Mouse (Mus musculus): ENCODE data around the gene Cbx4. TPM values are rescaled to one million over a fixed set of nuclear protein-coding genes. Genes with fewer than 3 reads are reported as not detected.
A peak's percentile ranks its signal among the peaks of the same experiment; 100 is the strongest.

Cbx4 gene
- total and polyA plus RNA-seq, 2 experiments from 2014 or later, result 8.2 to 23.1 TPM

DNA sequence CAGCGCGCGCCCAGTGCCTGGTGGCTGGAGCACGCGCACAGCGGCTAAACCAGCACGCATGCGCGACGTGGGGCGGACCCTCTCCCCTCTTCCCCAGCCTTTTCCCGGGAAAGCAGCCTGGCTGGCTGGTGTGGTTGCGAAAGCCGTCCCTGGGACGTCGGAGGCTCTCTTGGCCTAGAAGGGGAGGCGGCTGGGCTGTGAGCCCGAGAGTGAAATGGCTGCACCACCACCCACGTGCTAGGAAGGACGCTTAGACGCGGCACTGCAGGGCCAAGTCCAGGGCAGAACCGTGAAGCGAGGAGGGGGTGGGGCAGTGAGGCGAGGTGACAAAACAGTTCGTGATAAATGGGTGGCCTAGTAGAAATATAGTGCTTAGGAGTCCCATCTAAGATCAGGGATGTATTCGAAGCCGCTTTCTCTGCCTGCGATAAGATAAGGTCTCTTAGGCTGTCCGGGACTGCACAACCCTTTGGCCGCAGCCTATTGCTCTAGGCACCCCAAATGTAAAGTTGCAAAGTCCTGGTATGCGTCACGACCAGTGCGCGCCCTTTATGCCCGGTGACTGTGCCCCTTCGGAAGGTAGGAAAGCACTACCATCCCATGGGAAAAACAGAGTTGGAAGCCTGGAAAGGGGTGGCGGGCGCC is 39.3 kb downstream of the Cbx4 start:
- Histone ChIP-seq H3K36me3 (replicated peaks; ENCODE audit: control insufficient read depth, insufficient read depth, low read length) (no peaks in the 10 kb centered on the region), H3K4me3 (ENCODE audit: low read depth, low read length) (peak overlapping the region; percentile 15), H3K27ac (ENCODE audit: low read depth) (no peak overlapping the region), H3K4me1 (ENCODE audit: control insufficient read depth, insufficient read depth) (peaks cover 8% of the 10 kb centered on the region), H3K4me2 (ENCODE audit: low read depth, low read length) (peak overlapping the region; percentile 28), H3K9me3 (replicated peaks; ENCODE audit: control insufficient read depth, low read length) (no peaks in the 10 kb centered on the region), H3K9ac (replicated peaks; ENCODE audit: low read depth, low read length) (no peak overlapping the region), H3K27me3 (ENCODE audit: control insufficient read depth, insufficient read depth, low read length) (peaks cover 98% of the 10 kb centered on the region)
- WGBS, result 2% methylated on average over 39 of the region's 39 CpGs
- DNase-seq (ENCODE audit: low spot score), result peak; percentile 20
- TF ChIP-seq EP300 (IDR thresholded peaks at IDR 0.05; ENCODE audit: low read depth), result no peak
- TF ChIP-seq CTCF (IDR thresholded peaks at IDR 0.05; ENCODE audit: low read depth), result no peak
- ATAC-seq (ENCODE audit: insufficient read depth, low read depth), result 0 out of 2 replicates have a peak, but pooled peaks have one; percentile 22

DNA sequence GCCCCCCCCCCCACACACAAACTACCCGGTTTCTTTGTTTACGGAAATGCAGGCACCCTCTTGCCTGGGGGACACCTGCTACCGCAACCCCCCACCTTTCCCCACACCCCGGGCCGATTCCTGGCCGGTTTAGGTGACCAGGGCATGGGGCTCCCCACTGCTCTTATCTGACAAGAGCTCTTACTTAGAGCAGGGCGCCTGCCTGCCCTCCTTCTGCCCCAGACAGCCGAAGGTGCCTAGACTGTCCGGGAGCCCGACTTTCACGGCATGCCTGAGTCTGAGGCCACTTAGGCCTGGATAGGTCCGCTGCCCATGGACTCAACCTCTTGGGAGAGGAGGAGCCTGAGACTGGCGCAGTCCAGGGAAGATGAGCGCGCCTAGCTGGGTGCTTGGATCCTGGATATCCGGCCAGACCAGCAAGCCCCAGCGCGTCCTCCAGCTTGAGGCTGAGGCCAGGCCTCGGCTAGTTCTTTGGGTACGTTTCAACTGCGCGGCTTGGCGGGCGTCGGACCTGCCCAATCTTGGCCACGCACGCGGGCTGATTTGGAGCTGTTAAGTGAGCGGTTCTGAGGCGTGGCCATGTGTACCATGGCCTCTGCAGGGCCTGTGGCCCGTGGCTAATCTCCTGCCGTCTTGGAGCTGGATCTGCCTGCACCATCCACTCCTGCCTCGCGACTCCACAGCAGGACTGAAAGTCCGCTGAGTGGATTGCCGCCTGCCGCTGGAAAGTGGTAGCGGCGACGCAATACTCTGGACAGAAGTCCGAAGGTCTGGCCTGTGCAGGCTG is 41.3 kb downstream of the Cbx4 start:
- no peak for TF ChIP-seq EP300 (IDR thresholded peaks at IDR 0.05; ENCODE audit: low read depth)
- peak; percentile 42 for TF ChIP-seq CTCF (IDR thresholded peaks at IDR 0.05; ENCODE audit: low read depth)
- no peaks in the 10 kb centered on the region for H3K9me3 ChIP-seq (replicated peaks; ENCODE audit: control insufficient read depth, low read length)
- no peaks in the 10 kb centered on the region for H3K36me3 ChIP-seq (replicated peaks; ENCODE audit: control insufficient read depth, insufficient read depth, low read length)
- 4% methylated on average over 41 of the region's 41 CpGs for WGBS
- no peak for DNase-seq (ENCODE audit: low spot score)
- peak overlapping the region; percentile 12 for H3K4me2 ChIP-seq (ENCODE audit: low read depth, low read length)
- peak overlapping the region; percentile 4; the same call in 1 of the 2 replicates for H3K4me3 ChIP-seq (ENCODE audit: low read depth, low read length)
- H3K4me1 ChIP-seq (ENCODE audit: control insufficient read depth, insufficient read depth), result peaks cover 15% of the 10 kb centered on the region
- peaks cover 83% of the 10 kb centered on the region for H3K27me3 ChIP-seq (ENCODE audit: control insufficient read depth, insufficient read depth, low read length)
- no peak overlapping the region for H3K9ac ChIP-seq (replicated peaks; ENCODE audit: low read depth, low read length)
- ATAC-seq (ENCODE audit: insufficient read depth, low read depth), result no peak
- no peak overlapping the region for H3K27ac ChIP-seq (ENCODE audit: low read depth)

DNA sequence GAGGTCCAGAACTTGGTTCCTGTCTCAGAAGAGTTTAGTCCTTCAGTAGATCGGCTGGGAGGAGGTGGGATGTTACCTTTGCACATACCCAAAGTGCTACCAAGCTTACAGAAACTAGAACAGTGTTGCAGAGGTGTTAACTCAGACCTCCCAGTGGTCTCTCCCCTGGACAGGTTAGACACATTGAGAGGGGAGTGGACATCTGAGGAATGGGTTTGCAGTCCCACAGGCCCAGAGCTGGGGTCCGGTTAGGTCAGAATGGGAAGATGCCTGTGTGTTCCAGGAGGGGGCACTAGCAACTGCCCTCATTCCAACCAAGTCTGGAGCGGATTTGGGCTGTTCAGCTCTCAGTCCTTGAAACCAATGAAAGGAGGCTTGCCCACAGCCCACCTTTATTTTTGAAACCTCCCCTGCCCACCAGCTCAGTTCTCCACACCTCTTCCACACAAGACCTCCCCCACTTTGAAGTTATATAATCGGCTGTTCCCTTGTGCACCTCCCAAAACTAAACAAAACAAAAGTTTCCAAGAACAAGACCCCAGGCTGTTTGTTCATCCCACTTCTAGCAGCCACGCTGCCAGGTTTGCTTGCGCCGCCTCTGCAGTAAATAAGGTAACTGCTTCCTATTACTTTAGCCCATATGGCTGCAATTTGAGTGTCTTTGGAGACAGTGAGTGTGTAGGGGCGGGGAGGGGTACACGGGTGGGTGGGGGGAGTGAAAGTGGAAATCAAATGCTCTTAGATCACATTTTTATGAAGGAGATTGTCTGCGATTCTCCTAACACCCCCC is 42.1 kb downstream of the Cbx4 start:
- DNase-seq (ENCODE audit: low spot score) (no peak), ATAC-seq (ENCODE audit: insufficient read depth, low read depth) (no peak)
- H3K4me3 ChIP-seq (ENCODE audit: low read depth, low read length), result no peak overlapping the region
- peaks cover 75% of the 10 kb centered on the region for H3K27me3 ChIP-seq (ENCODE audit: control insufficient read depth, insufficient read depth, low read length)
- no peak overlapping the region for H3K27ac ChIP-seq (ENCODE audit: low read depth)
- H3K9me3 ChIP-seq (replicated peaks; ENCODE audit: control insufficient read depth, low read length), result no peaks in the 10 kb centered on the region
- H3K4me2 ChIP-seq (ENCODE audit: low read depth, low read length), result no peak overlapping the region; the same call in 1 of the 2 replicates
- WGBS, result 7% methylated on average over 10 of the region's 10 CpGs
- peak; percentile 36; the same call in 1 of the 2 replicates for TF ChIP-seq CTCF (IDR thresholded peaks at IDR 0.05; ENCODE audit: low read depth)
- no peak for TF ChIP-seq EP300 (IDR thresholded peaks at IDR 0.05; ENCODE audit: low read depth)
- peaks cover 4% of the 10 kb centered on the region for H3K36me3 ChIP-seq (replicated peaks; ENCODE audit: control insufficient read depth, insufficient read depth, low read length)
- H3K4me1 ChIP-seq (ENCODE audit: control insufficient read depth, insufficient read depth), result peaks cover 16% of the 10 kb centered on the region
- H3K9ac ChIP-seq (replicated peaks; ENCODE audit: low read depth, low read length), result no peak overlapping the region

GRCm38 (mm10) chr11:119043273-119043540 is 42.8 kb downstream of the Cbx4 start:
- H3K4me1 ChIP-seq (ENCODE audit: control insufficient read depth, insufficient read depth), result peaks cover 16% of the 10 kb centered on the region

DNA sequence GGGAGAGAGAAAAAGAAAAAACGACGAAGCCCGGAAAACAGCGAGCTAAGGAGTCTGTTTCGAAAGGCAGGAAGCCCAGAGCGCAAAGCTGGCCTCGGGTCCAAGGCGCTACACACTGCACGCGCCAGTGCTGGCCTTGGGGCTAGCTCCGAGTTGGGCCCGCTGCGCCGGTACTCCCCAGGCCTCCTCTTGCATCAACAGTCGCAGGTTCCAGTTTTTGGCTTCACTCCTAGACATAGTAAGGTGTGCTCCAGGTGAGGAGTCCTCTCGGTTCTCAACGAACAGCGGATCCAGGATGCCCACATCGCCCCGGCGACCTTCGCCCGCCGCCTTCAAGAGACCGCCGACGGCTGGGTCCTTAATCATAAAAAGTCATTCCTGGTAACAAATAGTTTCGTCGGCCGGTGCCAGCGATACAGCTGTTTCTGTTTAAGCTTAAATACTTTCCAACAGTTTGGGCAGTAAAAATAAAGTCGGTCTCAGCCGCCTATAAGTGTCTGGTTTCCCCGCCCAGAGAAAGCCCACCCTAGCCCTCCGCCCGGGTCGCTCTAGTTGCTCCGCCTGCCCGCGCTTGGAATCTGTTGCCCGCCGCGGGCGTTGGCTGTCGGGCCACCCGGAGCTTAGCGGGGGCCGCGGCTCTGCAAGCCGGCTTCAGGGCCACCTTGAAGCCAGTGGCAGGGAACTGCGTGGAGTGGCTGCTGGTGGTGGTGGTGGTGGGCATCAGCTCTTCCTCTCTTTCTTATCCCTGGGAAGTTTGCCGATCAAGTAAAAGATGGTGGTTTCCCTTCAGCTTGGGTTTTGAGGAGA is 43.4 kb downstream of the Cbx4 start:
- no peak for DNase-seq (ENCODE audit: low spot score)
- Histone ChIP-seq H3K36me3 (replicated peaks; ENCODE audit: control insufficient read depth, insufficient read depth, low read length) (peaks cover 8% of the 10 kb centered on the region), H3K4me3 (ENCODE audit: low read depth, low read length) (peak overlapping the region; percentile 74), H3K4me2 (ENCODE audit: low read depth, low read length) (peak overlapping the region; percentile 5; the same call in 1 of the 2 replicates), H3K27me3 (ENCODE audit: control insufficient read depth, insufficient read depth, low read length) (peaks cover 64% of the 10 kb centered on the region), H3K9ac (replicated peaks; ENCODE audit: low read depth, low read length) (no peak overlapping the region), H3K4me1 (ENCODE audit: control insufficient read depth, insufficient read depth) (peaks cover 16% of the 10 kb centered on the region), H3K27ac (ENCODE audit: low read depth) (no peak overlapping the region), H3K9me3 (replicated peaks; ENCODE audit: control insufficient read depth, low read length) (no peaks in the 10 kb centered on the region)
- 3% methylated on average over 52 of the region's 52 CpGs for WGBS
- TF ChIP-seq CTCF (IDR thresholded peaks at IDR 0.05; ENCODE audit: low read depth), result no peak
- TF ChIP-seq EP300 (IDR thresholded peaks at IDR 0.05; ENCODE audit: low read depth), result no peak
- no peak for ATAC-seq (ENCODE audit: insufficient read depth, low read depth)

More at GRCm38 (mm10) chr11:119043273-119043540, 42.8 kb downstream of the Cbx4 start:
- DNase-seq (ENCODE audit: low spot score) (no peak), ATAC-seq (ENCODE audit: insufficient read depth, low read depth) (no peak)
- Histone ChIP-seq H3K4me2 (ENCODE audit: low read depth, low read length) (no peak overlapping the region), H3K27me3 (ENCODE audit: control insufficient read depth, insufficient read depth, low read length) (peaks cover 68% of the 10 kb centered on the region), H3K27ac (ENCODE audit: low read depth) (no peak overlapping the region), H3K9me3 (replicated peaks; ENCODE audit: control insufficient read depth, low read length) (no peaks in the 10 kb centered on the region), H3K9ac (replicated peaks; ENCODE audit: low read depth, low read length) (no peak overlapping the region), H3K4me3 (ENCODE audit: low read depth, low read length) (no peak overlapping the region), H3K36me3 (replicated peaks; ENCODE audit: control insufficient read depth, insufficient read depth, low read length) (peaks cover 8% of the 10 kb centered on the region)
- 11% methylated on average over 4 of the region's 4 CpGs for WGBS
- TF ChIP-seq CTCF (IDR thresholded peaks at IDR 0.05; ENCODE audit: low read depth) (no peak), EP300 (IDR thresholded peaks at IDR 0.05; ENCODE audit: low read depth) (no peak)

Data from heart, postnatal 0 days (tissue).